Mouse (Mus musculus): Measurements from ENCODE around the gene Inpp4a.

- peak; percentile 98; the same call in 1 of the 2 replicates for TF ChIP-seq CTCF (IDR thresholded peaks at IDR 0.05; ENCODE audit: control insufficient read depth, insufficient read depth, insufficient replicate concordance, low read depth, low read length)
- peak; percentile 21; the same call in 1 of the 2 replicates for TF ChIP-seq POLR2A (IDR thresholded peaks at IDR 0.05; ENCODE audit: control insufficient read depth, low read depth, low read length)
These were observed 119.8 kb downstream of the Inpp4a start for GRCm38 (mm10) chr1:37419420-37419819.
